Mouse (Mus musculus) neural tube, embryonic 14.5 days (tissue): ENCODE measurements at regions not wholly inside any gene's neighbourhood (a gene's known extent, or its start where the extent isn't known, plus 50 kb on each side); places are given as distances from the start of the nearest gene placed in this dataset.

ENCODE experiments used
- ATAC-seq: fragments of 200-750 bp; cut with Nextera tagmentation; 2 replicates; pipeline ENCODE4 v1.8.0; 2017; ENCODE audit warnings: low read depth, mild to moderate bottlenecking, moderate TSS enrichment, moderate library complexity
- H3K27ac ChIP-seq: fragments of 300-500 bp; sonication (generic); 2 replicates; pipeline ENCODE4 v1.5.1; 2014; ENCODE audit warnings: low read depth, mild to moderate bottlenecking, control low read depth, low read length, moderate library complexity, mixed read lengths
- H3K27me3 ChIP-seq: fragments of 300-500 bp; sonication (generic); 2 replicates; pipeline ENCODE4 v1.6.1; 2014; ENCODE audit warnings: low read length; ENCODE audit not compliant: control insufficient read depth, insufficient read depth
- H3K36me3 ChIP-seq: fragments of 300-500 bp; sonication (generic); 2 replicates; pipeline ENCODE4 v1.6.1; 2014; ENCODE audit warnings: low read length, mixed read lengths; ENCODE audit not compliant: control insufficient read depth, insufficient read depth
- H3K4me1 ChIP-seq: fragments of 300-500 bp; sonication (generic); 2 replicates; pipeline ENCODE4 v1.6.1; 2014; ENCODE audit warnings: low read length; ENCODE audit not compliant: control insufficient read depth, insufficient read depth
- H3K4me2 ChIP-seq: fragments of 300-500 bp; sonication (generic); 2 replicates; pipeline ENCODE4 v1.6.1; 2014; ENCODE audit warnings: mild to moderate bottlenecking, low read depth, low read length, control low read depth
- H3K4me3 ChIP-seq: fragments of 300-500 bp; sonication (generic); 2 replicates; pipeline ENCODE4 v1.5.1; 2014; ENCODE audit warnings: low read depth, low read length, control low read depth, mixed read lengths
- H3K9ac ChIP-seq: fragments of 300-500 bp; sonication (generic); replicated peaks from 2 replicates; pipeline ENCODE4 v1.6.1; 2014; ENCODE audit warnings: low read depth, mild to moderate bottlenecking, control low read depth, low read length, mixed read lengths
- H3K9me3 ChIP-seq: fragments of 300-500 bp; sonication (generic); 2 replicates; pipeline ENCODE4 v1.6.1; 2016; ENCODE audit warnings: low read length; ENCODE audit not compliant: control insufficient read depth
- WGBS: fragments of 180-500 bp; shearing (Covaris S2); extraction: QIAGEN DNeasy Blood & Tissue Kit; methylation state at CpG from one replicate; pipeline ENCODE4 v1.1.7; 2014; 5-methylcytosine and 5-hydroxymethylcytosine counted together

DNA sequence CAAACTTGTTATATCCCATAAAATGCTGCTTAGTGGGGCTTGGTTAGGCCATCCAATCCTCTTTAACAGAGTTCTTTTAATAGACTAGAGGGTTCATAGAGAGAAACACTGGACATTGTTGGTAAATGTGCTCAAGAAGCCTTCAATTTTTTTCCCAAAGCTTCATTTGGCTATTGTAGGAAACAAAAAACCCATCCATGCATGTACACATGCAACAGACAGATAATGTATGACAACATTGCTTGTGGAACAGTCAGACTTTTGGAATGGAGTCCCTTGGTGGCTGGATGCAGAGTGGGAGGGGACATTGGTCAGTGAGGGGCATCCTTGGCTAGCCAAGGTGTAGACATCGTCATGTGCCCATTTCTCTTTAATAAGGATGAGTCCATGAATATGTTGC is 588.8 kb upstream of the Nrp1 start:
- Histone ChIP-seq H3K27ac (no peak overlapping the region), H3K27me3 (no peaks in the 10 kb centered on the region), H3K4me2 (no peak overlapping the region), H3K4me1 (no peaks in the 10 kb centered on the region), H3K36me3 (no peaks in the 10 kb centered on the region), H3K4me3 (no peak overlapping the region), H3K9ac (no peak overlapping the region), H3K9me3 (no peaks in the 10 kb centered on the region)
- ATAC-seq: no peak
- WGBS: 100% methylated on average over 1 of the region's 1 CpGs

GRCm38 (mm10) chr8:127771781-127772180 is 586.6 kb upstream of the Nrp1 start:
- no peak for ATAC-seq
- Histone ChIP-seq H3K9ac (no peak overlapping the region), H3K36me3 (no peaks in the 10 kb centered on the region), H3K4me2 (no peak overlapping the region), H3K4me1 (peaks cover 3% of the 10 kb centered on the region; the same call in 1 of the 2 replicates), H3K9me3 (no peaks in the 10 kb centered on the region), H3K27me3 (no peaks in the 10 kb centered on the region), H3K27ac (no peak overlapping the region), H3K4me3 (no peak overlapping the region)
- WGBS: 63% methylated on average over 1 of the region's 1 CpGs

- Histone ChIP-seq H3K4me1 (peaks cover 3% of the 10 kb centered on the region; the same call in 1 of the 2 replicates), H3K9me3 (no peaks in the 10 kb centered on the region), H3K4me3 (no peak overlapping the region), H3K4me2 (no peak overlapping the region), H3K27me3 (no peaks in the 10 kb centered on the region), H3K36me3 (no peaks in the 10 kb centered on the region), H3K27ac (no peak overlapping the region), H3K9ac (no peak overlapping the region)
- 90% methylated on average over 3 of the region's 3 CpGs for WGBS
- no peak for ATAC-seq
These were observed 586.0 kb upstream of the Nrp1 start for GRCm38 (mm10) chr8:127772415-127772814.

DNA sequence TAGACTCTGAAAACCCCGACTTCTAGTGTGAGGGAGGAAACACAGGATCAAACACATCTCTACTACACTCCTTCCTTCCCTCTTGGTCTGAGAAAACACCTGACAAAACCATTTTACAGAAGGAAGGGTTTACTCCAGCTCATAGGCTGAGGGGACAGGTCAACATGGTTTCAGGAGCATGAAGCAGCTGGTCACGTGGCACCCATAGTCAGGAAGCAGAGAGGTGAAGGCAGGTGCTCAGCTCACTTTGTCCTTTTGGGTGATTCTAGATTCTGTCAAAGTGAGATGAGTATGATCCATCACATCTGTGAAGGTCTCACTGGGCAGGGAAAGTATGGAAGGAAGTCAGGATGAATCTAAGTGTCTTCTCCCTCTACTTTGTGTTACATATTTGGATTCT is 585.5 kb upstream of the Nrp1 start:
- Histone ChIP-seq H3K9ac (no peak overlapping the region), H3K27me3 (no peaks in the 10 kb centered on the region), H3K4me2 (no peak overlapping the region), H3K36me3 (no peaks in the 10 kb centered on the region), H3K4me3 (no peak overlapping the region), H3K9me3 (no peaks in the 10 kb centered on the region), H3K4me1 (peaks cover 3% of the 10 kb centered on the region; the same call in 1 of the 2 replicates), H3K27ac (no peak overlapping the region)
- 92% methylated on average over 2 of the region's 2 CpGs for WGBS
- no peak for ATAC-seq

GRCm38 (mm10) chr8:127774642-127775041 is 583.8 kb upstream of the Nrp1 start:
- 65% methylated on average over 9 of the region's 9 CpGs for WGBS
- no peak for ATAC-seq
- Histone ChIP-seq H3K4me3 (no peak overlapping the region), H3K27me3 (no peaks in the 10 kb centered on the region), H3K27ac (no peak overlapping the region), H3K36me3 (no peaks in the 10 kb centered on the region), H3K9ac (no peak overlapping the region), H3K9me3 (no peaks in the 10 kb centered on the region), H3K4me1 (peaks cover 9% of the 10 kb centered on the region; the same call in 1 of the 2 replicates), H3K4me2 (no peak overlapping the region)

- Histone ChIP-seq H3K4me2 (no peak overlapping the region), H3K27ac (no peak overlapping the region), H3K9ac (no peak overlapping the region), H3K9me3 (no peaks in the 10 kb centered on the region), H3K27me3 (no peaks in the 10 kb centered on the region), H3K4me3 (no peak overlapping the region), H3K36me3 (no peaks in the 10 kb centered on the region), H3K4me1 (peaks cover 10% of the 10 kb centered on the region; the same call in 1 of the 2 replicates)
- no peak for ATAC-seq
- WGBS: 0% methylated on average over 1 of the region's 1 CpGs
These were observed 583.2 kb upstream of the Nrp1 start for GRCm38 (mm10) chr8:127775160-127775559.

DNA sequence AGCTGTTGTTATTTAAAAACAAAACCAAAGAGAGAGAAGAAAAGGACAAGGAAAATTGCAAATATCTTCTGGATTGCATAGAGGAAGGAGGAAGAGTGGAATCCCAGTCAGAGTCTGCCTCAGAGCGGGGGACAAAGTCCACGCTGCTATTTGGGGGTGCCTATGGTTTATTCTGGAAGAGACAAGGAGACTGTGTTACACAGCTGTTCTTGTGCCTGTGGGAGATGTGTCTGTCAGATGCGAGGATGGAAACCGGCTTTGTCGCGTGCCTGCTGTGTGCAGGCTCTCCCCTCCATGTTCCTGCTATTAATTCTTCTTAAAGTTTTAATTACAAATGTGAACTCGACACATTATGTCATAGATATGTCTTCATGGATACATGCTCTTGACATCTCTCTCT is 582.7 kb upstream of the Nrp1 start:
- 23% methylated on average over 7 of the region's 7 CpGs for WGBS
- H3K9me3 ChIP-seq: no peaks in the 10 kb centered on the region
- H3K4me3 ChIP-seq: no peak overlapping the region
- H3K9ac ChIP-seq: no peak overlapping the region; the same call in 1 of the 2 replicates
- no peak for ATAC-seq
- H3K27ac ChIP-seq: no peak overlapping the region
- H3K36me3 ChIP-seq: no peaks in the 10 kb centered on the region
- H3K4me2 ChIP-seq: no peak overlapping the region
- peaks cover 10% of the 10 kb centered on the region; the same call in 1 of the 2 replicates for H3K4me1 ChIP-seq
- no peaks in the 10 kb centered on the region for H3K27me3 ChIP-seq

- no peak overlapping the region for H3K4me3 ChIP-seq
- 10% methylated on average over 4 of the region's 4 CpGs for WGBS
- H3K9me3 ChIP-seq: no peaks in the 10 kb centered on the region
- no peak overlapping the region for H3K9ac ChIP-seq
- peaks cover 10% of the 10 kb centered on the region; the same call in 1 of the 2 replicates for H3K4me1 ChIP-seq
- no peak overlapping the region for H3K4me2 ChIP-seq
- H3K36me3 ChIP-seq: no peaks in the 10 kb centered on the region
- peak; percentile 71; the same call in 1 of the 2 replicates for ATAC-seq
- no peak overlapping the region for H3K27ac ChIP-seq
- no peaks in the 10 kb centered on the region for H3K27me3 ChIP-seq
These were observed 579.9 kb upstream of the Nrp1 start for GRCm38 (mm10) chr8:127778352-127779020.

GRCm38 (mm10) chr8:127779021-127779689 is 579.2 kb upstream of the Nrp1 start:
- Histone ChIP-seq H3K36me3 (no peaks in the 10 kb centered on the region), H3K9ac (no peak overlapping the region), H3K4me1 (peaks cover 10% of the 10 kb centered on the region; the same call in 1 of the 2 replicates), H3K27me3 (no peaks in the 10 kb centered on the region), H3K27ac (peak overlapping the region; percentile 39; the same call in 1 of the 2 replicates), H3K4me3 (no peak overlapping the region), H3K4me2 (no peak overlapping the region), H3K9me3 (no peaks in the 10 kb centered on the region)
- no peak for ATAC-seq
- WGBS: 19% methylated on average over 7 of the region's 7 CpGs
